Mouse (Mus musculus): ENCODE results near the gene Ofcc1.

GRCm38 (mm10) chr13:40315158-40315792 is 46.0 kb downstream of the Ofcc1 start:
- TF ChIP-seq CTCF (IDR thresholded peaks at IDR 0.05; ENCODE audit: control insufficient read depth, insufficient read depth, insufficient replicate concordance, low read depth, low read length): no peak
- TF ChIP-seq POLR2A (IDR thresholded peaks at IDR 0.05; ENCODE audit: control insufficient read depth, low read depth, low read length): no peak

Data from testis, adult 2 months (tissue).